ENCODE assay signal across 7 mouse cellular contexts in genomic region chr17:28420229-28421051, GRCm38 (mm10). TPM values are rescaled to one million over a fixed set of nuclear protein-coding genes. Genes with fewer than 3 reads are reported as not detected.
DNase-seq lines count a peak whose midpoint lies in the region; ATAC-seq and TF ChIP-seq lines count a peak whose summit lies in the region.

No protein-coding gene starts in this region.

- H3K4me2 ChIP-seq in limb, embryonic 15.5 days, result no peak overlapping the region

- DNase-seq in thymus, adult 2 months, result no peak
- DNase-seq in thymus, adult 18-20 months, result no peak
- DNase-seq in heart, adult 2 months, result peak; percentile 64 to 69
- peak; percentile 61 for DNase-seq in testis, postnatal 14 days (ENCODE audit: low spot score)
- DNase-seq in urinary bladder, postnatal 4 days (ENCODE audit: low spot score in 2 of 2), result no peak
- no peak for DNase-seq in urinary bladder, postnatal 14 days (ENCODE audit: low spot score)

- H3K27ac ChIP-seq in thymus, adult 2 months (ENCODE audit: control insufficient read depth, insufficient read depth, low read length), result peak overlapping the region; percentile 16; the same call in 1 of the 2 replicates
- peak overlapping the region; percentile 87 for H3K27ac ChIP-seq in heart, adult 2 months
- peak overlapping the region; percentile 76 for H3K27ac ChIP-seq in limb, embryonic 15.5 days

- no peak for TF ChIP-seq POLR2A in thymus, adult 2 months (IDR thresholded peaks at IDR 0.05; ENCODE audit: control insufficient read depth, extremely low read depth, insufficient read depth, low read length, poor library complexity)
- peak; percentile 45; the same call in 1 of the 2 replicates for TF ChIP-seq POLR2A in heart, adult 2 months (IDR thresholded peaks at IDR 0.05; ENCODE audit: insufficient read depth, low read depth, low read length)

- no peak for TF ChIP-seq CTCF in thymus, adult 2 months (IDR thresholded peaks at IDR 0.05; ENCODE audit: borderline replicate concordance, control insufficient read depth, extremely low read depth, insufficient read depth, low read length, poor library complexity)
- TF ChIP-seq CTCF in heart, adult 2 months (IDR thresholded peaks at IDR 0.05), result no peak

- H3K27me3 ChIP-seq in thymus, adult 2 months (ENCODE audit: control insufficient read depth, insufficient read depth, low read length), result no peaks in the 10 kb centered on the region
- no peaks in the 10 kb centered on the region for H3K27me3 ChIP-seq in heart, adult 2 months (ENCODE audit: control insufficient read depth, insufficient read depth, low read length)
- no peaks in the 10 kb centered on the region for H3K27me3 ChIP-seq in limb, embryonic 15.5 days

- peaks cover 7% of the 10 kb centered on the region; the same call in 1 of the 2 replicates for H3K4me1 ChIP-seq in thymus, adult 2 months (replicated peaks; ENCODE audit: control insufficient read depth, insufficient read depth, low read length)
- H3K4me1 ChIP-seq in heart, adult 2 months (ENCODE audit: control insufficient read depth, insufficient read depth, low read length), result peaks cover 14% of the 10 kb centered on the region
- peaks cover 21% of the 10 kb centered on the region for H3K4me1 ChIP-seq in limb, embryonic 15.5 days

- intact Hi-C loops in heart, adult 2 months (cut with DNase I), result loop anchor here (1.0 kb wide), 1 partner anchor 103 kb away; no protein-coding TSS in a partner anchor

- H3K9ac ChIP-seq in heart, adult 2 months (ENCODE audit: low read depth, low read length), result peak overlapping the region; percentile 47
- no peak overlapping the region for H3K9ac ChIP-seq in limb, embryonic 15.5 days

- peaks cover 52% of the 10 kb centered on the region for H3K36me3 ChIP-seq in thymus, adult 2 months (ENCODE audit: control insufficient read depth, insufficient read depth, low read length)
- H3K36me3 ChIP-seq in heart, adult 2 months (ENCODE audit: control insufficient read depth, insufficient read depth, low read length), result peaks cover 9% of the 10 kb centered on the region
- H3K36me3 ChIP-seq in limb, embryonic 15.5 days, result peaks cover 3% of the 10 kb centered on the region; the same call in 1 of the 2 replicates

- H3K9me3 ChIP-seq in limb, embryonic 15.5 days, result no peaks in the 10 kb centered on the region

- H3K79me2 ChIP-seq in heart, adult 2 months (replicated peaks; ENCODE audit: control insufficient read depth, insufficient read depth, low read length), result no peaks in the 10 kb centered on the region

- H3K4me3 ChIP-seq in thymus, adult 2 months (ENCODE audit: control insufficient read depth, insufficient read depth, low read length), result no peak overlapping the region
- peak overlapping the region; percentile 14; the same call in 1 of the 2 replicates for H3K4me3 ChIP-seq in heart, adult 2 months
- H3K4me3 ChIP-seq in limb, embryonic 15.5 days, result no peak overlapping the region

- TF ChIP-seq EP300 in heart, adult 2 months (IDR thresholded peaks at IDR 0.05; ENCODE audit: insufficient read depth, low read depth, low read length), result peak; percentile 62; the same call in 1 of the 2 replicates

- no peak for ATAC-seq in limb, embryonic 15.5 days (ENCODE audit: insufficient number of reproducible peaks, low FRiP score, low TSS enrichment, low read depth)

- 49% methylated on average over 12 of the region's 12 CpGs for WGBS in thymus, adult 2 months
- WGBS in heart, adult 2 months, result 26% methylated on average over 12 of the region's 12 CpGs
- 28% methylated on average over 12 of the region's 12 CpGs for WGBS in limb, embryonic 15.5 days

RNA-seq across cellular contexts. Expression of gene Tulp1, which starts 55.4 kb away (rescaled TPM):
- polyA plus RNA-seq in thymus, adult 2 months (2012; rRNA removed), result 0.35 and 0.59 TPM in 2 replicates
- not detected for total RNA-seq in heart, adult 2 months (2021)
- polyA plus RNA-seq in heart, adult 2 months (2012; rRNA removed), result 0.38 TPM in 1 of 2 replicates, not detected in the other
- 5.4 and 6.2 TPM in 2 replicates for polyA plus RNA-seq in limb, embryonic 15.5 days (2015; fragmentation: Nextera tagmentation; extraction: Ambion mirVana)

Comparison
In these comparisons a context has a peak if more than half of its experiments do, and no peak if none do; other contexts are left out.
1. DNase-seq: peak in heart, adult 2 months (2 of 2) and testis, postnatal 14 days (single experiment); none in thymus, adult 2 months (single experiment), thymus, adult 18-20 months (0 of 2), urinary bladder, postnatal 4 days (0 of 2) and urinary bladder, postnatal 14 days (single experiment).
2. H3K27ac ChIP-seq: peak in every context shown above with its lines; median percentile 87 in heart, adult 2 months; 76 in limb, embryonic 15.5 days; 16 in thymus, adult 2 months.